Mouse (Mus musculus): ENCODE results near the gene Gpr19. TPM values are rescaled to one million over a fixed set of nuclear protein-coding genes. Genes with fewer than 3 reads are reported as not detected.
A peak's percentile ranks its signal among the peaks of the same experiment; 100 is the strongest.

Gene Gpr19
- polyA plus RNA-seq (2012; ENCODE audit: insufficient read depth, insufficient read length, missing spikeins): 6.6 and 7.3 TPM in 2 replicates

GRCm38 (mm10) chr6:134898095-134898965, at the start of gene Gpr19:
TSS of gene Gpr19 (minus strand) at chr6:134898578.
- Histone ChIP-seq H3K27ac (ENCODE audit: insufficient read depth, low read depth, low read length) (peak within 1 kb of the TSS; percentile 99), H3K4me1 (ENCODE audit: control insufficient read depth, insufficient read depth, low read length) (peaks cover 10% of the 10 kb centered on the region), H3K4me3 (ENCODE audit: insufficient read depth, low read length) (peak within 1 kb of the TSS; percentile 77)
- TF ChIP-seq CTCF (IDR thresholded peaks at IDR 0.05; ENCODE audit: low read depth, low read length) (no peak), POLR2A (IDR thresholded peaks at IDR 0.05; ENCODE audit: borderline replicate concordance, low read depth, low read length) (no peak)

GRCm38 (mm10) chr6:134947311-134948087, 49.1 kb upstream of the Gpr19 start:
- no peak overlapping the region for H3K27ac ChIP-seq (ENCODE audit: insufficient read depth, low read depth, low read length)
- TF ChIP-seq POLR2A (IDR thresholded peaks at IDR 0.05; ENCODE audit: borderline replicate concordance, low read depth, low read length): no peak
- peak; percentile 70; the same call in 1 of the 2 replicates for TF ChIP-seq CTCF (IDR thresholded peaks at IDR 0.05; ENCODE audit: low read depth, low read length)
- H3K4me3 ChIP-seq (ENCODE audit: insufficient read depth, low read length): no peak overlapping the region
- peaks cover 8% of the 10 kb centered on the region for H3K4me1 ChIP-seq (ENCODE audit: control insufficient read depth, insufficient read depth, low read length)

- Histone ChIP-seq H3K4me3 (ENCODE audit: insufficient read depth, low read length) (no peak overlapping the region), H3K27ac (ENCODE audit: insufficient read depth, low read depth, low read length) (no peak overlapping the region)
- TF ChIP-seq POLR2A (IDR thresholded peaks at IDR 0.05; ENCODE audit: borderline replicate concordance, low read depth, low read length): no peak
These were observed 48.5 kb upstream of the Gpr19 start for GRCm38 (mm10) chr6:134946858-134947257.

GRCm38 (mm10) chr6:134946054-134946453, 47.7 kb upstream of the Gpr19 start:
- Histone ChIP-seq H3K4me1 (ENCODE audit: control insufficient read depth, insufficient read depth, low read length) (peaks cover 11% of the 10 kb centered on the region), H3K4me3 (ENCODE audit: insufficient read depth, low read length) (no peak overlapping the region), H3K27ac (ENCODE audit: insufficient read depth, low read depth, low read length) (no peak overlapping the region)
- TF ChIP-seq CTCF (IDR thresholded peaks at IDR 0.05; ENCODE audit: low read depth, low read length): no peak
- no peak for TF ChIP-seq POLR2A (IDR thresholded peaks at IDR 0.05; ENCODE audit: borderline replicate concordance, low read depth, low read length)

More at GRCm38 (mm10) chr6:134946858-134947257, 48.5 kb upstream of the Gpr19 start:
- H3K4me1 ChIP-seq (ENCODE audit: control insufficient read depth, insufficient read depth, low read length): peaks cover 11% of the 10 kb centered on the region

- peaks cover 13% of the 10 kb centered on the region for H3K4me1 ChIP-seq (ENCODE audit: control insufficient read depth, insufficient read depth, low read length)
- TF ChIP-seq POLR2A (IDR thresholded peaks at IDR 0.05; ENCODE audit: borderline replicate concordance, low read depth, low read length): no peak
- TF ChIP-seq CTCF (IDR thresholded peaks at IDR 0.05; ENCODE audit: low read depth, low read length): no peak
- no peak overlapping the region for H3K27ac ChIP-seq (ENCODE audit: insufficient read depth, low read depth, low read length)
These were observed 45.5 kb upstream of the Gpr19 start for GRCm38 (mm10) chr6:134943759-134944407.

GRCm38 (mm10) chr6:134939781-134940180, 41.4 kb upstream of the Gpr19 start:
- no peak for TF ChIP-seq POLR2A (IDR thresholded peaks at IDR 0.05; ENCODE audit: borderline replicate concordance, low read depth, low read length)
- Histone ChIP-seq H3K4me3 (ENCODE audit: insufficient read depth, low read length) (no peak overlapping the region), H3K4me1 (ENCODE audit: control insufficient read depth, insufficient read depth, low read length) (peaks cover 6% of the 10 kb centered on the region; the same call in 1 of the 2 replicates), H3K27ac (ENCODE audit: insufficient read depth, low read depth, low read length) (no peak overlapping the region)

More at GRCm38 (mm10) chr6:134943759-134944407, 45.5 kb upstream of the Gpr19 start:
- H3K4me3 ChIP-seq (ENCODE audit: insufficient read depth, low read length): no peak overlapping the region

GRCm38 (mm10) chr6:134934305-134934704, 35.9 kb upstream of the Gpr19 start:
- no peak overlapping the region for H3K4me3 ChIP-seq (ENCODE audit: insufficient read depth, low read length)
- no peak overlapping the region for H3K27ac ChIP-seq (ENCODE audit: insufficient read depth, low read depth, low read length)
- H3K4me1 ChIP-seq (ENCODE audit: control insufficient read depth, insufficient read depth, low read length): peaks cover 20% of the 10 kb centered on the region
- TF ChIP-seq CTCF (IDR thresholded peaks at IDR 0.05; ENCODE audit: low read depth, low read length) (no peak), POLR2A (IDR thresholded peaks at IDR 0.05; ENCODE audit: borderline replicate concordance, low read depth, low read length) (no peak)

- Histone ChIP-seq H3K27ac (ENCODE audit: insufficient read depth, low read depth, low read length) (no peak overlapping the region), H3K4me1 (ENCODE audit: control insufficient read depth, insufficient read depth, low read length) (peaks cover 20% of the 10 kb centered on the region), H3K4me3 (ENCODE audit: insufficient read depth, low read length) (no peak overlapping the region)
- TF ChIP-seq POLR2A (IDR thresholded peaks at IDR 0.05; ENCODE audit: borderline replicate concordance, low read depth, low read length) (no peak), CTCF (IDR thresholded peaks at IDR 0.05; ENCODE audit: low read depth, low read length) (no peak)
These were observed 34.8 kb upstream of the Gpr19 start for GRCm38 (mm10) chr6:134933207-134933558.

- Histone ChIP-seq H3K4me1 (ENCODE audit: control insufficient read depth, insufficient read depth, low read length) (peaks cover 20% of the 10 kb centered on the region), H3K27ac (ENCODE audit: insufficient read depth, low read depth, low read length) (no peak overlapping the region), H3K4me3 (ENCODE audit: insufficient read depth, low read length) (no peak overlapping the region)
- TF ChIP-seq CTCF (IDR thresholded peaks at IDR 0.05; ENCODE audit: low read depth, low read length) (no peak), POLR2A (IDR thresholded peaks at IDR 0.05; ENCODE audit: borderline replicate concordance, low read depth, low read length) (no peak)
These were observed 34.3 kb upstream of the Gpr19 start for GRCm38 (mm10) chr6:134932486-134933206.

Measured in bone marrow macrophage, adult 2 months (primary cell).